Mouse (Mus musculus): ENCODE measurements around the gene Hist1h4f. TPM values are rescaled to one million over a fixed set of nuclear protein-coding genes. Genes with fewer than 3 reads are reported as not detected.
A peak's percentile ranks its signal among the peaks of the same experiment; 100 is the strongest.
"Not testable (repeated sequence)": the region's sequence is repeated elsewhere in the genome, so short reads cannot be mapped to it uniquely, and the experiment has no call there.

The Hist1h4f gene
- total RNA-seq, 2 experiments from 2014 or later: 127 to 164 TPM

- no peak for DNase-seq (ENCODE audit: extremely low spot score in 1 of 2, low spot score in 1 of 2)
These were observed 25.6 kb upstream of the Hist1h4f start for GRCm38 (mm10) chr13:23576906-23577639.

GRCm38 (mm10) chr13:23576351-23576881 is 25.0 kb upstream of the Hist1h4f start:
- DNase-seq (ENCODE audit: extremely low spot score in 1 of 2, low spot score in 1 of 2): no peak

GRCm38 (mm10) chr13:23575864-23576313 is 24.4 kb upstream of the Hist1h4f start:
- DNase-seq (ENCODE audit: extremely low spot score in 1 of 2, low spot score in 1 of 2): not testable (repeated sequence)

GRCm38 (mm10) chr13:23575271-23575851 is 23.9 kb upstream of the Hist1h4f start, which contains the start of gene Hist1h3d:
TSS of gene Hist1h3d (plus strand) at chr13:23575763.
- peak in 1 of 2 experiments; percentile 27 for DNase-seq (ENCODE audit: extremely low spot score in 1 of 2, low spot score in 1 of 2)

GRCm38 (mm10) chr13:23574546-23575170 is 23.2 kb upstream of the Hist1h4f start:
- DNase-seq (ENCODE audit: extremely low spot score in 1 of 2, low spot score in 1 of 2): not testable (repeated sequence)

DNA sequence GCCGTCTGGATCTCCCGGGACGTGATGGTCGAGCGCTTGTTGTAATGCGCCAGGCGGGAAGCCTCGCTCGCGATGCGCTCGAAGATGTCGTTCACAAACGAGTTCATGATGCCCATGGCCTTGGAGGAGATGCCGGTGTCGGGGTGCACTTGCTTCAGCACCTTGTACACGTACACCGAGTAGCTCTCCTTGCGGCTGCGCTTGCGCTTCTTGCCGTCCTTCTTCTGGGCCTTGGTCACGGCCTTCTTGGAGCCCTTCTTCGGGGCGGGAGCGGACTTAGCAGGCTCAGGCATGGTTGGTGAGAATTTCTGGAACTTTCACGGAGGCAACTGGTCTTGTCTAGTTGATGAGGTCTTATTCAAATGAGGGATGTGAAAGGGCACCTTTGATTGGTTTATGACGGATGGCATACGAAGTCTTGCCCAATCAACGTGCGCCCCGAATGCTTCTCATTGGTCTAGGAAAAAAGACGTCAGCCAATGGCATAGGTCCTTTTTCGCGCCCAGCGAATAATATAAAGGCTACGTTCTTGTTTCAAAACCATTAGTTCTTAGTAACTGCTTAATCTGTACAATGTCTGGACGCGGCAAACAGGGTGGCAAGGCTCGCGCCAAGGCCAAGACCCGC is 22.6 kb upstream of the Hist1h4f start, which contains the start of the genes Hist1h2bf and Hist1h2ad:
TSS of gene Hist1h2bf (minus strand) at position 299 of the 627 bp plus-strand sequence.
TSS of gene Hist1h2ad (plus strand) at position 484 of the 627 bp plus-strand sequence.
- DNase-seq (ENCODE audit: extremely low spot score in 1 of 2, low spot score in 1 of 2): peak; percentile 73 to 75

- DNase-seq (ENCODE audit: extremely low spot score in 1 of 2, low spot score in 1 of 2): not testable (repeated sequence)
These were observed 21.8 kb upstream of the Hist1h4f start for GRCm38 (mm10) chr13:23573034-23573897.

GRCm38 (mm10) chr13:23572218-23573033 is 21.0 kb upstream of the Hist1h4f start:
- DNase-seq (ENCODE audit: extremely low spot score in 1 of 2, low spot score in 1 of 2): no peak

DNA sequence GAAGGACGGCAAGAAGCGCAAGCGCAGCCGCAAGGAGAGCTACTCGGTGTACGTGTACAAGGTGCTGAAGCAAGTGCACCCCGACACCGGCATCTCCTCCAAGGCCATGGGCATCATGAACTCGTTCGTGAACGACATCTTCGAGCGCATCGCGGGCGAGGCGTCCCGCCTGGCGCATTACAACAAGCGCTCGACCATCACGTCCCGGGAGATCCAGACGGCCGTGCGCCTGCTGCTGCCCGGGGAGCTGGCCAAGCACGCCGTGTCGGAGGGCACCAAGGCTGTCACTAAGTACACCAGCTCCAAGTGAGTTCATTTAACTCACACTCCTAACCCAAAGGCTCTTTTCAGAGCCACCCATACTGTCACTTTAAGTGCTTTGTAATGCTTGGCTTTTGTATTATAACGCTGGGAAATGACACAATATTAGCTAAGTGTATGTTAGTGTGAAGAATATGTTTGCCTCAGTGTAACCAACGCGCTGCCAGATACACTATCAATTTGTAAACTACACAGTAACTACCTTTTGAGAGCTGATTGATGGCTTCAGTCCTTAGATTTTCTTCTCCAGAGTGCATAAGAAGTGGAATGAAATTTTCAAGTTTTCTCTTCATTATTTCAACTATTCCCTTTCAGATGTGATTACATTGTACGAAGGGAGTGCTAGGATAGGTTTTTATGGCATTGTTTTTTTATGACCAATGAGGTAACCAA is 20.2 kb upstream of the Hist1h4f start:
- not testable (repeated sequence) for DNase-seq (ENCODE audit: extremely low spot score in 1 of 2, low spot score in 1 of 2)

GRCm38 (mm10) chr13:23571022-23571503 is 19.6 kb upstream of the Hist1h4f start, which contains the start of the genes Hist1h2ae and Hist1h2bg:
TSS of gene Hist1h2ae (minus strand) at chr13:23571220.
TSS of gene Hist1h2bg (plus strand) at chr13:23571396.
- peak; percentile 43 to 69 for DNase-seq (ENCODE audit: extremely low spot score in 1 of 2, low spot score in 1 of 2)

- not testable (repeated sequence) for DNase-seq (ENCODE audit: extremely low spot score in 1 of 2, low spot score in 1 of 2)
These were observed 19.0 kb upstream of the Hist1h4f start for GRCm38 (mm10) chr13:23570261-23571021.

- DNase-seq (ENCODE audit: extremely low spot score in 1 of 2, low spot score in 1 of 2): no peak
These were observed 13.0 kb upstream of the Hist1h4f start for GRCm38 (mm10) chr13:23564482-23564881.

- DNase-seq (ENCODE audit: extremely low spot score in 1 of 2, low spot score in 1 of 2): no peak
These were observed 11.4 kb upstream of the Hist1h4f start for GRCm38 (mm10) chr13:23562699-23563462.

DNA sequence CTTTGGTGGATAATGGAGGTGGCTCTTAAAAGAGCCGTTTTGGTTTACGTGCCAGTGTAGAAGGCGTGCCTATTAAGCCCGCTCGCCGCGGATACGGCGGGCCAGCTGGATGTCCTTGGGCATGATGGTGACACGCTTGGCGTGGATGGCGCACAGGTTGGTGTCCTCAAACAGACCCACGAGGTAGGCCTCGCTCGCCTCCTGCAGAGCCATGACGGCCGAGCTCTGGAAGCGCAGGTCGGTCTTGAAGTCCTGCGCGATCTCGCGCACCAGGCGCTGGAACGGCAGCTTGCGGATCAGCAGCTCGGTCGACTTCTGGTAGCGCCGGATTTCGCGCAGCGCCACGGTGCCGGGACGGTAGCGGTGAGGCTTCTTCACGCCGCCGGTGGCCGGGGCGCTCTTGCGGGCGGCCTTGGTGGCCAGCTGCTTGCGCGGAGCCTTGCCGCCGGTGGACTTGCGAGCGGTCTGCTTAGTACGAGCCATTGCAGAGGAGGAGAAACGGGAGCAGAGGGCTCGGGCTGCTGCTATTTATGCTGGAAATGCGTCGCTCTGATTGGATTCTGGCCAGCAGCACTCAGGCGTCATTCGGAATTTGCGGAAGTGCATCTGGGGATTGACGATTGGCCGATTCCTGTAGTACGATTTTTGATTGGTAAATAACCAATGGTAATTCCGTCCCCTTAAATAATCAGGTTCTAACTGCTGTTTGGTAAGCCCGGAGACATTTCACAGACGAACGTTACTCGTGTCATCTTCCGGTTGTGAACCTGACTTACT is 10.6 kb upstream of the Hist1h4f start, which contains the start of gene Hist1h3e:
TSS of gene Hist1h3e (minus strand) at position 487 of the 777 bp plus-strand sequence.
- peak; percentile 88 to 94 for DNase-seq (ENCODE audit: extremely low spot score in 1 of 2, low spot score in 1 of 2)

DNA sequence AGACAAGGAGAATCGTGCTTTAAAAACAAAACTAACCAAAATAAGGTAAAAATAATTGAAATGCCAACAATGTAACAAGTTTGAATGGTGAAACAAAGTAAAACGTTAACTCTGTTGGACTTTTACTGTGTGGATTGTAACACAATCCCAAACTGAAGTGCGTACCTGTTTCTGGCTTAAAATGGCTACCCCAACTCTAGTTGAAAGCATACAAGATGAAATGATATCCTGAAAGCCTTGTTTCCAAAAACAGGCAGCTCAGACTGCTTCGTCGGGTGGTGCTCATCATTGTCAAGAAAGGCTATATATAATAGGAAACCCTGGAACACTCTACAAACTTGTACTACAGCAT is 10.1 kb upstream of the Hist1h4f start:
- not testable (repeated sequence) for DNase-seq (ENCODE audit: extremely low spot score in 1 of 2, low spot score in 1 of 2)

Measured in layer of hippocampus, postnatal 25 days (tissue).